Mouse (Mus musculus): ENCODE measurements around the gene Ephb2.

- TF ChIP-seq CTCF (IDR thresholded peaks at IDR 0.05; ENCODE audit: low read depth, low read length): no peak
- TF ChIP-seq TAL1 (conservative IDR thresholded peaks at IDR 0.05; ENCODE audit: low read depth, low read length): no peak
- no peak for TF ChIP-seq GATA1 (IDR thresholded peaks at IDR 0.05; ENCODE audit: borderline replicate concordance, low read length)
- no peak for TF ChIP-seq GATA2 (IDR thresholded peaks at IDR 0.05; ENCODE audit: borderline replicate concordance, low read depth, low read length)
- TF ChIP-seq POLR2AphosphoS5 (IDR thresholded peaks at IDR 0.05; ENCODE audit: insufficient replicate concordance, low read depth, low read length): no peak
Observed at GRCm38 (mm10) chr4:136852989-136853388, 17.2 kb upstream of the Ephb2 start.
